Mouse (Mus musculus) mesoderm, embryonic 11.5 days (tissue): ENCODE measurements at regions not wholly inside any gene's neighbourhood (a gene's known extent, or its start where the extent isn't known, plus 50 kb on each side); places are given as distances from the start of the nearest gene placed in this dataset.
A peak's percentile ranks its signal among the peaks of the same experiment; 100 is the strongest.

Source experiments
- DNase-seq: peaks from one replicate; pipeline ENCODE4 v3.0.0-alpha.2; 2012; ENCODE audit warnings: low read depth, low spot score

GRCm38 (mm10) chr16:75487915-75488314 is 97.9 kb downstream of the Lipi start:
- DNase-seq, result no peak

- DNase-seq, result no peak
Observed at GRCm38 (mm10) chr16:75483878-75484277, 102.0 kb downstream of the Lipi start.

- DNase-seq, result no peak
Observed at GRCm38 (mm10) chr16:75465420-75465975, 120.4 kb downstream of the Lipi start.

GRCm38 (mm10) chr16:75462136-75462535 is 123.7 kb downstream of the Lipi start:
- DNase-seq, result no peak

- DNase-seq, result peak; percentile 50
Observed at GRCm38 (mm10) chr16:75446901-75447514, 138.9 kb downstream of the Lipi start.

GRCm38 (mm10) chr16:75439296-75439695 is 146.6 kb downstream of the Lipi start:
- no peak for DNase-seq

GRCm38 (mm10) chr16:75433227-75433626 is 152.6 kb downstream of the Lipi start:
- DNase-seq, result no peak

GRCm38 (mm10) chr16:75384526-75385222 is 201.2 kb downstream of the Lipi start:
- DNase-seq, result no peak

GRCm38 (mm10) chr16:75381191-75381590 is 204.7 kb downstream of the Lipi start:
- DNase-seq, result no peak

- DNase-seq, result no peak
Observed at GRCm38 (mm10) chr16:75369700-75370099, 216.2 kb downstream of the Lipi start.

GRCm38 (mm10) chr16:75366727-75367126 is 219.1 kb downstream of the Lipi start:
- DNase-seq, result no peak

- no peak for DNase-seq
Observed at GRCm38 (mm10) chr16:75365361-75365994, 220.4 kb downstream of the Lipi start.

GRCm38 (mm10) chr16:75362095-75362494 is 223.8 kb downstream of the Lipi start:
- DNase-seq, result no peak

GRCm38 (mm10) chr16:75360791-75361190 is 225.1 kb downstream of the Lipi start:
- DNase-seq, result no peak

GRCm38 (mm10) chr16:75353394-75353793 is 232.5 kb downstream of the Lipi start:
- no peak for DNase-seq

GRCm38 (mm10) chr16:75344201-75344927 is 241.5 kb downstream of the Lipi start:
- DNase-seq, result no peak

GRCm38 (mm10) chr16:75343028-75343901 is 242.6 kb downstream of the Lipi start:
- peak; percentile 28 for DNase-seq

GRCm38 (mm10) chr16:75334228-75334627 is 251.6 kb downstream of the Lipi start:
- DNase-seq, result no peak

GRCm38 (mm10) chr16:75333750-75334149 is 252.1 kb downstream of the Lipi start:
- no peak for DNase-seq

GRCm38 (mm10) chr16:75332853-75333252 is 253.0 kb downstream of the Lipi start:
- DNase-seq, result no peak

- peak; percentile 26 for DNase-seq
Observed at GRCm38 (mm10) chr16:75325296-75325695, 260.6 kb downstream of the Lipi start.
